Mouse (Mus musculus) MEL (cell line): Measurements from ENCODE around the gene Scfd2.

Experiments
- BHLHE40 ChIP-seq: IDR thresholded peaks from 2 replicates; pipeline ENCODE4 v1.6.1; 2012; ENCODE audit warnings: low read depth, mild to moderate bottlenecking, inconsistent platforms, low read length, improper control_type of control experiment, borderline replicate concordance
- CTCF ChIP-seq, 3 experiments: IDR thresholded peaks in 2 of 3; conservative IDR thresholded peaks in 1 of 3; 2 replicates each; pipeline ENCODE4 v1.5.1; 2011 to 2012; ENCODE audit warnings: low read length in 3 of 3, low read depth in 2 of 3, mild to moderate bottlenecking in 2 of 3, improper control_type of control experiment in 1 of 3, inconsistent platforms in 1 of 3, mixed read lengths in 1 of 3, moderate library complexity in 1 of 3; ENCODE audit not compliant: control insufficient read depth in 1 of 3, insufficient read depth in 1 of 3, poor library complexity in 1 of 3, severe bottlenecking in 1 of 3
- GATA1 ChIP-seq: IDR thresholded peaks from 2 replicates; pipeline ENCODE4 v1.6.1; 2011; ENCODE audit warnings: low read depth, low read length, improper control_type of control experiment
- MAZ ChIP-seq: IDR thresholded peaks from 2 replicates; pipeline ENCODE4 v1.6.1; 2012; ENCODE audit warnings: low read depth, mild to moderate bottlenecking, inconsistent platforms, low read length, improper control_type of control experiment
- POLR2A ChIP-seq, 2 experiments: IDR thresholded peaks; 2 replicates each; pipeline ENCODE4 v1.6.1; 2011 to 2012; ENCODE audit warnings: low read length in 2 of 2, mild to moderate bottlenecking in 2 of 2, control low read depth in 1 of 2, improper control_type of control experiment in 1 of 2, low read depth in 1 of 2, moderate library complexity in 1 of 2; ENCODE audit not compliant: control insufficient read depth in 1 of 2, insufficient read depth in 1 of 2, poor library complexity in 1 of 2
- TBP ChIP-seq: IDR thresholded peaks from 2 replicates; pipeline ENCODE4 v1.8.0; 2011; ENCODE audit warnings: low read depth, low read length, improper control_type of control experiment
- ZNF384 ChIP-seq: IDR thresholded peaks from 2 replicates; pipeline ENCODE4 v1.6.1; 2012; ENCODE audit warnings: low read depth, mild to moderate bottlenecking, inconsistent platforms, low read length, improper control_type of control experiment

GRCm38 (mm10) chr5:74391346-74391745, 140.2 kb downstream of the Scfd2 start:
- TF ChIP-seq POLR2A (IDR thresholded peaks at IDR 0.05; ENCODE audit: control insufficient read depth in 1 of 2, insufficient read depth in 1 of 2, low read depth in 1 of 2, low read length in 2 of 2, poor library complexity in 1 of 2): no peak
- no peak for TF ChIP-seq CTCF (IDR thresholded peaks at IDR 0.05 in 2 of 3, conservative IDR thresholded peaks at IDR 0.05 in 1 of 3; ENCODE audit: control insufficient read depth in 1 of 3, insufficient read depth in 1 of 3, low read depth in 2 of 3, low read length in 3 of 3, poor library complexity in 1 of 3, severe bottlenecking in 1 of 3)
- TF ChIP-seq ZNF384: no peak
- no peak for TF ChIP-seq BHLHE40
- no peak for TF ChIP-seq TBP
- TF ChIP-seq GATA1: no peak
- no peak for TF ChIP-seq MAZ
